Mouse (Mus musculus): ENCODE results near the gene Ammecr1. TPM values are rescaled to one million over a fixed set of nuclear protein-coding genes. Genes with fewer than 3 reads are reported as not detected.

Gene Ammecr1
- polyA plus RNA-seq, 1 experiment from 2014 or later: 4.8 TPM

DNA sequence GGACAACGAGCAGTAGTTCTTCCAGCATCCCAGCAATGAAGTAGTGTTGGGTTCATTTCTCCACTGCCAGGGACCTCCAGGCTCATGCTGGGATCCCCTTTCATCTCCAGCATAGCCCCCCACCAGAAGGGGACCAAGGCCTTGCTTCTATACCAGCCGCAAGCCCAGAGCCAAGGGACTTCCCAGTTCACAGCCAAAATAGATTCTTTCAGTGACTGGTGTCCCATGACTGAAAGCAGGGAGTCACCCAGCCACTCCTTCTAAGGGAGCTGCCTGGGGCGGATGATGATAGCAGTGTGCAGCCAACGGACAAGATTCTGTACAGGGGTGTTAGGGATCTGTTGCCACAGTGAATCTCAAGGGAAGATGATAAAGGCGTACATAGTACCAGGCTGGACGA lies 131.7 kb downstream of the Ammecr1 start:
- Histone ChIP-seq H3K36me3 (ENCODE audit: insufficient read depth, low read length) (no peaks in the 10 kb centered on the region), H3K9me3 (ENCODE audit: low read length) (no peaks in the 10 kb centered on the region), H3K4me2 (replicated peaks; ENCODE audit: low read depth, low read length) (no peak overlapping the region), H3K27ac (ENCODE audit: low read length) (no peak overlapping the region), H3K9ac (replicated peaks; ENCODE audit: low read depth) (no peak overlapping the region), H3K4me1 (ENCODE audit: insufficient read depth, low read depth, low read length) (no peaks in the 10 kb centered on the region), H3K27me3 (replicated peaks; ENCODE audit: insufficient read depth, low read length) (no peaks in the 10 kb centered on the region), H3K4me3 (ENCODE audit: low read depth, low read length) (no peak overlapping the region)
- 90% methylated on average over 6 of the region's 6 CpGs for WGBS
- DNase-seq (ENCODE audit: low spot score) (no peak), ATAC-seq (no peak)
- TF ChIP-seq CTCF (IDR thresholded peaks at IDR 0.05) (no peak), EP300 (IDR thresholded peaks at IDR 0.05) (no peak)

DNA sequence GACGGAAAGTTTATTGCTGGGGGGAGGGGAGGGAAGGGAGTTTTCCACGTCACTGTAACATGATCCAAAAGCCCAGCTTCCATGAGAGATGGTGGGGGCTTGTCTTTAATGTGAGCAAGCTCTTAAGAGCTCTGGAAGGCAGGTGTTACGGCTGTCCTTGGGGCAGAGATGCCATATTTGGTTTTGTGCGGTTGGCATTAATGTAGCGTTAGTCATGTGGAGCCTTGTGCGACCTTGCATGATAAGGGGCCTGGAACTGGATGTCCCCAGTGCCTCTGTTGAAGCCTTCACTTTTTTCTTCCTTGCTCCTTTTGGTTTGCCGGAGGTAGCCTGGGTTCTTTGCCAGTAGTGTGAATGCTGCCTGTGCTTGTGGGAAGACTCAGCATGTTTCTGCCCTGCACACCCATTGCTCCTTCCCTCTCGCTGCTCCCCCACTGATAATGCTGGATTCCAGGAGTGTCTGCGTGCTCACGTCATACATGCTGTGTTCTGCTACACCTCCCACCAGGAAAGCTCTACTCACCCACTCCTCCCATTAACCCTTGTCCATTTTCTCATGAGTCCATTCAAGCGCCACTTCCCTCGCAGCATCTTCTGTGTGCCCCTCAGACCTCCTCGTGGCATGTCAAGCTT lies 133.2 kb downstream of the Ammecr1 start:
- 80% methylated on average over 13 of the region's 13 CpGs for WGBS
- Histone ChIP-seq H3K4me2 (replicated peaks; ENCODE audit: low read depth, low read length) (no peak overlapping the region), H3K27ac (ENCODE audit: low read length) (no peak overlapping the region), H3K36me3 (ENCODE audit: insufficient read depth, low read length) (no peaks in the 10 kb centered on the region), H3K9me3 (ENCODE audit: low read length) (no peaks in the 10 kb centered on the region), H3K4me1 (ENCODE audit: insufficient read depth, low read depth, low read length) (no peaks in the 10 kb centered on the region), H3K4me3 (ENCODE audit: low read depth, low read length) (no peak overlapping the region), H3K9ac (replicated peaks; ENCODE audit: low read depth) (no peak overlapping the region), H3K27me3 (replicated peaks; ENCODE audit: insufficient read depth, low read length) (no peaks in the 10 kb centered on the region)
- DNase-seq (ENCODE audit: low spot score): no peak
- no peak for ATAC-seq
- no peak for TF ChIP-seq EP300 (IDR thresholded peaks at IDR 0.05)
- no peak for TF ChIP-seq CTCF (IDR thresholded peaks at IDR 0.05)

DNA sequence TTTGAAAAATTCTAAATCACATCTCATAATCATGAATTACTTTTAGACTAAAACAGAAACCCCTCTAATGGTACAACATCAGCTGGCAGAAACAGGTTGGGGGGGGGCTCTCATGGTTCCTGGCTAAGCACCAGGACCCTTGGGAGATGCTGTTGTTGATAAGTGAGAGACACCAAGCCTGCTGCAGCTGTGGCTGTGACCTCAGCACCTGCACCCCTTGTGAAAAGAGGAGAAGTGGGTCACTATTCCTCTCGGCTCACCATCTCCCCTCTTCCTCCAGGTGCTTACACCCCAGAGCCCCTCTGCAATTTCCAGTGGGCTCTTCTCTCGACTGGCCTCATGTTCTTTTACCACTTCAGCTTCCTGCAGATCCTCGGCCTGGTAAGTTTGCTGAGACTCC lies 134.3 kb downstream of the Ammecr1 start:
- no peak for TF ChIP-seq CTCF (IDR thresholded peaks at IDR 0.05)
- no peak for TF ChIP-seq EP300 (IDR thresholded peaks at IDR 0.05)
- no peaks in the 10 kb centered on the region for H3K27me3 ChIP-seq (replicated peaks; ENCODE audit: insufficient read depth, low read length)
- no peaks in the 10 kb centered on the region for H3K4me1 ChIP-seq (ENCODE audit: insufficient read depth, low read depth, low read length)
- DNase-seq (ENCODE audit: low spot score) (no peak), ATAC-seq (no peak)
- no peak overlapping the region for H3K9ac ChIP-seq (replicated peaks; ENCODE audit: low read depth)
- H3K36me3 ChIP-seq (ENCODE audit: insufficient read depth, low read length): no peaks in the 10 kb centered on the region
- H3K9me3 ChIP-seq (ENCODE audit: low read length): no peaks in the 10 kb centered on the region
- WGBS: 59% methylated on average over 3 of the region's 3 CpGs
- H3K27ac ChIP-seq (ENCODE audit: low read length): no peak overlapping the region
- H3K4me3 ChIP-seq (ENCODE audit: low read depth, low read length): no peak overlapping the region
- H3K4me2 ChIP-seq (replicated peaks; ENCODE audit: low read depth, low read length): no peak overlapping the region

DNA sequence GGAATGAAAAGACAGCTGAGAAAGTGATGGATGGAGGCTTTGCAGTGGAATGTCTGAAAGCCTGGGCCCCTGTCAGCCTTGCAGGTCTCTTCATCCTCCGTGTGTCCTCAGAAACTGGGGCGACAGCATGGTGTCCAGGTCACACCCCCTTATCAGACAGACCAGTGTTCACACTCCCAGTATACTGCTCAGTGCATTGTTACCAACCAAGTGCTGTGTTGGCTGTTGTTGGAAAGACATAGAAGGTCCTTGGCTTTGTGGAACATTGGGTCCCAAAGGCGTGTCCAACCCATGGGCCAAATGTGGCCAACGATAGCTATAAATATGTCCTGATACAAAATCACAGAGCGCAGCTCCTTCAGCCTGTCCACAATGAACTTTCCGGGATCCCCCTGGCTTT lies 136.0 kb downstream of the Ammecr1 start:
- Histone ChIP-seq H3K4me2 (replicated peaks; ENCODE audit: low read depth, low read length) (no peak overlapping the region), H3K27me3 (replicated peaks; ENCODE audit: insufficient read depth, low read length) (no peaks in the 10 kb centered on the region), H3K36me3 (ENCODE audit: insufficient read depth, low read length) (no peaks in the 10 kb centered on the region), H3K9ac (replicated peaks; ENCODE audit: low read depth) (no peak overlapping the region), H3K4me1 (ENCODE audit: insufficient read depth, low read depth, low read length) (no peaks in the 10 kb centered on the region), H3K4me3 (ENCODE audit: low read depth, low read length) (no peak overlapping the region), H3K27ac (ENCODE audit: low read length) (no peak overlapping the region), H3K9me3 (ENCODE audit: low read length) (no peaks in the 10 kb centered on the region)
- DNase-seq (ENCODE audit: low spot score): no peak
- TF ChIP-seq CTCF (IDR thresholded peaks at IDR 0.05) (no peak), EP300 (IDR thresholded peaks at IDR 0.05) (no peak)
- ATAC-seq: no peak
- 90% methylated on average over 4 of the region's 6 CpGs for WGBS

DNA sequence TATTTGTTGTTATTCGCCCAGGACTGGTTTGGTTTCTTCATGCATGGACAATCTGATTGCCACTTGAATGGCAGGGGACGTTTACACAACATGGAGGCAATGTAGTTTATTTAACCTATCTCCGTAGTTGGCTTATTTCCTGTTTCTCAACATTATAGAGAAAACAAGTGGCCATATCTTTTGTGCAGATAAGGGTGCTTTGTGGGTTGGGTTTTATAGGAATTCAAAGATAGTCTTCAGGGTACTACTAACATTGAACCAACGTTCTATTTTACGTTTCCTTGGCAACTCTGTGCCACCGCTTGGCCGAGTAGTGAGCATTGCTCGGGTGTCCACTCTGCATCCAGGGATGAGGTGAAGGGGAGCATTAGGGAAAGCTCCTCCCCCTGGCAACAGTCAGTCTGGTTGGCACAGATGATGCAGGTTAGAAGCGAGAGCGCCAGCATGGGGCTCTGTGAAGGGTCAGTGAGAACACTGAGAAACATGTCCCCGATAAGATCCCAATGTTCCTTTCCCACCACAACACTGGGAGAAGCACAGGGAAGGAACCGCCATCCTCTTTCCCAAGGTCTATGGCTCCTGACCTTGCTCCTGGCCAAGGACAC lies 136.6 kb downstream of the Ammecr1 start:
- no peaks in the 10 kb centered on the region for H3K36me3 ChIP-seq (ENCODE audit: insufficient read depth, low read length)
- DNase-seq (ENCODE audit: low spot score) (no peak), ATAC-seq (no peak)
- no peak overlapping the region for H3K27ac ChIP-seq (ENCODE audit: low read length)
- 76% methylated on average over 12 of the region's 12 CpGs for WGBS
- H3K9me3 ChIP-seq (ENCODE audit: low read length): no peaks in the 10 kb centered on the region
- H3K9ac ChIP-seq (replicated peaks; ENCODE audit: low read depth): no peak overlapping the region
- no peaks in the 10 kb centered on the region for H3K27me3 ChIP-seq (replicated peaks; ENCODE audit: insufficient read depth, low read length)
- H3K4me3 ChIP-seq (ENCODE audit: low read depth, low read length): no peak overlapping the region
- H3K4me1 ChIP-seq (ENCODE audit: insufficient read depth, low read depth, low read length): no peaks in the 10 kb centered on the region
- no peak overlapping the region for H3K4me2 ChIP-seq (replicated peaks; ENCODE audit: low read depth, low read length)
- TF ChIP-seq EP300 (IDR thresholded peaks at IDR 0.05) (no peak), CTCF (IDR thresholded peaks at IDR 0.05) (no peak)

DNA sequence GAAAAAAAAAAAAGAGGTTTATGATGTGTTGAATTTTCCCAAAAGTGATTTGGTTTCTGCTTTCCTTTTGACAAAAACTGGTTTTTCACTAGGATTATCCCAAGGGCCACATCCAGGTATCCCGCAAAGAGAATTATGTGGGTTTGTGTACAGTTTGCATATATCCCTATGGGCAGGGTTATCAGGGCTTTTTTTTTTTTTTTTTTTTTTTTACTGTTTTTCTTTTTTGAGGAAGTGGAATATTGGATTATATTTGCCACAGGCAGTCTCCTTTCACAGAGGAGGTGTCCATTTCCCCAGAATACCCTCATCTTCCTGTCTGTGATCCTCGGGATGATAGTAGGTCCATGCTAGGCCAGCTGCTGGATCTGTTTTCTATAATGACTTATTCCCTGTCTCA lies 137.3 kb downstream of the Ammecr1 start:
- no peaks in the 10 kb centered on the region for H3K4me1 ChIP-seq (ENCODE audit: insufficient read depth, low read depth, low read length)
- no peak for TF ChIP-seq EP300 (IDR thresholded peaks at IDR 0.05)
- no peak for TF ChIP-seq CTCF (IDR thresholded peaks at IDR 0.05)
- no peak for DNase-seq (ENCODE audit: low spot score)
- H3K4me3 ChIP-seq (ENCODE audit: low read depth, low read length): no peak overlapping the region
- no peaks in the 10 kb centered on the region for H3K27me3 ChIP-seq (replicated peaks; ENCODE audit: insufficient read depth, low read length)
- H3K9me3 ChIP-seq (ENCODE audit: low read length): no peaks in the 10 kb centered on the region
- 65% methylated on average over 2 of the region's 2 CpGs for WGBS
- H3K36me3 ChIP-seq (ENCODE audit: insufficient read depth, low read length): no peaks in the 10 kb centered on the region
- H3K4me2 ChIP-seq (replicated peaks; ENCODE audit: low read depth, low read length): no peak overlapping the region
- no peak for ATAC-seq
- H3K9ac ChIP-seq (replicated peaks; ENCODE audit: low read depth): no peak overlapping the region
- no peak overlapping the region for H3K27ac ChIP-seq (ENCODE audit: low read length)
